In genomic region chr19:31228385-31228784, GRCm38 (mm10) we compare ENCODE assay signal across 27 mouse cellular contexts.
"Had no signal": no experiment of that assay in that cellular context is flagged by ENCODE, and none has a peak within 500 bp of the region (broad histone marks: within the 10 kb centered on the region; RNA-seq: fewer than 3 reads in every experiment).

No protein-coding gene starts in this region.

- H3K4me3 ChIP-seq: gastrocnemius, adult 2 months; heart, adult 2 months; heart, embryonic 13.5 days; heart, embryonic 15.5 days; hindbrain, embryonic 12.5 days; hindbrain, embryonic 15.5 days; kidney, embryonic 15.5 days; limb, embryonic 13.5 days; limb, embryonic 15.5 days; liver, embryonic 12.5 days had no signal

- H3K9ac ChIP-seq: heart, embryonic 13.5 days; heart, embryonic 15.5 days; hindbrain, embryonic 12.5 days; hindbrain, embryonic 15.5 days; kidney, embryonic 15.5 days; limb, embryonic 13.5 days; limb, embryonic 15.5 days; liver, embryonic 12.5 days had no signal

- H3K27me3 ChIP-seq: heart, embryonic 13.5 days; heart, embryonic 15.5 days; hindbrain, embryonic 12.5 days; hindbrain, embryonic 15.5 days; kidney, embryonic 15.5 days; limb, embryonic 13.5 days; limb, embryonic 15.5 days; liver, embryonic 12.5 days had no signal

- H3K9me3 ChIP-seq: heart, embryonic 13.5 days; heart, embryonic 15.5 days; hindbrain, embryonic 12.5 days; hindbrain, embryonic 15.5 days; kidney, embryonic 15.5 days; limb, embryonic 13.5 days; limb, embryonic 15.5 days; liver, embryonic 12.5 days had no signal

- H3K27ac ChIP-seq: gastrocnemius, adult 2 months; heart, adult 2 months; heart, embryonic 13.5 days; heart, embryonic 15.5 days; hindbrain, embryonic 12.5 days; hindbrain, embryonic 15.5 days; hindbrain, postnatal 0 days; kidney, embryonic 15.5 days; kidney, postnatal 0 days; limb, embryonic 13.5 days; limb, embryonic 15.5 days; liver, embryonic 12.5 days had no signal

- H3K36me3 ChIP-seq: heart, embryonic 13.5 days; heart, embryonic 15.5 days; hindbrain, embryonic 12.5 days; hindbrain, embryonic 15.5 days; kidney, embryonic 15.5 days; limb, embryonic 13.5 days; limb, embryonic 15.5 days; liver, embryonic 12.5 days had no signal

- ATAC-seq: hindbrain, postnatal 0 days; intestine, embryonic 16.5 days; liver, embryonic 12.5 days had no signal

- DNase-seq: gastrocnemius, adult 2 months; gastrocnemius, postnatal 10 days; gastrocnemius, postnatal 25 days; heart, adult 11 months; heart, adult 2 months; heart, postnatal 14 days; heart, postnatal 36 days; kidney, adult 11 months; kidney, adult 2 months; kidney, adult 9 months; kidney, postnatal 14 days; kidney, postnatal 36 days; layer of hippocampus, adult 9-11 months; layer of hippocampus, postnatal 36 days; left cerebral cortex, postnatal 4 days had no signal

- H3K4me1 ChIP-seq: heart, embryonic 13.5 days; heart, embryonic 15.5 days; hindbrain, embryonic 12.5 days; hindbrain, embryonic 15.5 days; kidney, embryonic 15.5 days; limb, embryonic 13.5 days; limb, embryonic 15.5 days; liver, embryonic 12.5 days had no signal

- H3K4me2 ChIP-seq: heart, embryonic 11.5 days; heart, embryonic 13.5 days; heart, embryonic 15.5 days; hindbrain, embryonic 12.5 days; hindbrain, embryonic 15.5 days; kidney, embryonic 15.5 days; limb, embryonic 13.5 days; limb, embryonic 15.5 days; liver, embryonic 12.5 days had no signal
